Mouse (Mus musculus) hindbrain, postnatal 0 days (tissue): ENCODE results near the gene Tk1. TPM values are rescaled to one million over a fixed set of nuclear protein-coding genes. Genes with fewer than 3 reads are reported as not detected.

Experiments used
- ATAC-seq: fragments of 200-750 bp; cut with Nextera tagmentation; 2 replicates; pipeline ENCODE4 v1.8.0; 2017; ENCODE audit warnings: mild to moderate bottlenecking, moderate TSS enrichment, moderate library complexity
- DNase-seq: peaks from one replicate; pipeline ENCODE4 v3.0.0-alpha.2; 2015; ENCODE audit warnings: low spot score
- H3K27ac ChIP-seq: fragments of 300-500 bp; sonication (generic); 2 replicates; pipeline ENCODE4 v1.5.1; 2014; ENCODE audit warnings: mild to moderate bottlenecking
- H3K27me3 ChIP-seq: fragments of 300-500 bp; sonication (generic); 2 replicates; pipeline ENCODE4 v1.6.1; 2014; ENCODE audit warnings: low read length, mixed read lengths; ENCODE audit not compliant: insufficient read depth
- H3K36me3 ChIP-seq: fragments of 300-500 bp; sonication (generic); 2 replicates; pipeline ENCODE4 v1.6.1; 2014; ENCODE audit warnings: low read length, mixed read lengths; ENCODE audit not compliant: insufficient read depth
- H3K4me1 ChIP-seq: fragments of 300-500 bp; sonication (generic); 2 replicates; pipeline ENCODE4 v1.6.1; 2014; ENCODE audit warnings: antibody characterized with exemption, low read length, mixed read lengths; ENCODE audit not compliant: insufficient read depth
- H3K4me2 ChIP-seq: fragments of 300-500 bp; sonication (generic); 2 replicates; pipeline ENCODE4 v1.6.1; 2014; ENCODE audit warnings: low read depth, mild to moderate bottlenecking, low read length, moderate library complexity, mixed read lengths
- H3K4me3 ChIP-seq: fragments of 300-500 bp; sonication (generic); 2 replicates; pipeline ENCODE4 v1.5.1; 2014; ENCODE audit warnings: low read length
- H3K9ac ChIP-seq: fragments of 300-500 bp; sonication (generic); replicated peaks from 2 replicates; pipeline ENCODE4 v1.6.1; 2014; ENCODE audit warnings: mild to moderate bottlenecking, low read length, moderate library complexity, mixed read lengths
- H3K9me3 ChIP-seq: fragments of 300-500 bp; sonication (generic); 2 replicates; pipeline ENCODE4 v1.6.1; 2016; ENCODE audit warnings: low read length, mixed read lengths
- CTCF ChIP-seq: IDR thresholded peaks from 2 replicates; pipeline ENCODE4 v1.5.1; 2016; ENCODE audit warnings: antibody characterized with exemption, control low read depth, low read depth
- WGBS: fragments of 180-500 bp; shearing (Covaris S2); extraction: QIAGEN DNeasy Blood & Tissue Kit; methylation state at CpG from one replicate; pipeline ENCODE4 v1.1.7; 2014; 5-methylcytosine and 5-hydroxymethylcytosine counted together
- polyA plus RNA-seq: library from polyadenylated mRNA; unstranded; fragments of >200 nt; fragmentation: Nextera tagmentation; extraction: Ambion mirVana; gene quantifications from 2 replicates; pipeline ENCODE4 v1.2.1, GENCODE M21; 2015
- total RNA-seq: library from RNA; depleted of rRNA; stranded (reverse); fragments of >200 nt; gene quantifications from 2 replicates; pipeline ENCODE4 v1.2.3, GENCODE M21; 2014

Tk1 gene
- total and polyA plus RNA-seq, 2 experiments from 2014 or later = 21.2 to 26.1 TPM

DNA sequence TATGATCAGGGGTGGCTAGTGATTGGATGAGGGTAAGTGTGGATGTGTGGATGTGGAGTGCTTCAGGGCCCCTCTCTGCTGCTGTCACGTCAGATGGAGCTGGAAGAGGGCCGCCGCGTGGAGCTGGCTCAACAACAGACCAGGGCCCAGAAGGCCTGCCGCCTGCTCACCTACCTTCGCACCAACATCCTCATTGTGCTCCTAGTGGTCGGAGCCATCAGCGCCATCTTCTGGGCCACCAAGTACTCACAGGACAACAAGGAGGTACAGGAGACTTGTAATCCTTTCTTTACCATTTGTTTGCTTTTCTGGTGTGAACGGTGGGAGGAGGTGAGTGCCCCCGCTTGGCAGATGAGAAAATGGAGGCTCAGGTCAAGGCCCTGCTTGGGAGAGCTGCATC lies 39.6 kb downstream of the Tk1 start:
- Histone ChIP-seq H3K9me3 (no peaks in the 10 kb centered on the region), H3K4me2 (no peak overlapping the region), H3K27ac (no peak overlapping the region), H3K27me3 (peaks cover 4% of the 10 kb centered on the region; the same call in 1 of the 2 replicates), H3K9ac (no peak overlapping the region), H3K4me3 (no peak overlapping the region), H3K36me3 (no peaks in the 10 kb centered on the region), H3K4me1 (peaks cover 4% of the 10 kb centered on the region; the same call in 1 of the 2 replicates)
- WGBS = 10% methylated on average over 10 of the region's 10 CpGs
- ATAC-seq (no peak), DNase-seq (peak; percentile 67)
- TF ChIP-seq CTCF = peak; percentile 75

GRCm38 (mm10) chr11:117783683-117784309 lies 42.1 kb downstream of the Tk1 start:
- no peaks in the 10 kb centered on the region for H3K9me3 ChIP-seq
- H3K4me1 ChIP-seq = peaks cover 17% of the 10 kb centered on the region
- H3K27ac ChIP-seq = no peak overlapping the region
- DNase-seq (no peak), ATAC-seq (no peak)
- H3K4me2 ChIP-seq = peak overlapping the region; percentile 53
- H3K9ac ChIP-seq = peak overlapping the region; percentile 28; the same call in 1 of the 2 replicates
- H3K27me3 ChIP-seq = peaks cover 4% of the 10 kb centered on the region; the same call in 1 of the 2 replicates
- H3K4me3 ChIP-seq = peak overlapping the region; percentile 19; the same call in 1 of the 2 replicates
- 41% methylated on average over 10 of the region's 10 CpGs for WGBS
- TF ChIP-seq CTCF = no peak
- no peaks in the 10 kb centered on the region for H3K36me3 ChIP-seq

GRCm38 (mm10) chr11:117783089-117783488 lies 42.8 kb downstream of the Tk1 start:
- DNase-seq (peak; percentile 74), ATAC-seq (peak; percentile 28; the same call in 1 of the 2 replicates)
- Histone ChIP-seq H3K27ac (no peak overlapping the region; the same call in 1 of the 2 replicates), H3K4me3 (peak overlapping the region; percentile 19), H3K27me3 (peaks cover 4% of the 10 kb centered on the region; the same call in 1 of the 2 replicates), H3K9me3 (no peaks in the 10 kb centered on the region), H3K4me1 (peaks cover 18% of the 10 kb centered on the region), H3K4me2 (peak overlapping the region; percentile 53), H3K9ac (peak overlapping the region; percentile 28; the same call in 1 of the 2 replicates), H3K36me3 (no peaks in the 10 kb centered on the region)
- WGBS = 8% methylated on average over 31 of the region's 31 CpGs
- peak; percentile 64 for TF ChIP-seq CTCF

DNA sequence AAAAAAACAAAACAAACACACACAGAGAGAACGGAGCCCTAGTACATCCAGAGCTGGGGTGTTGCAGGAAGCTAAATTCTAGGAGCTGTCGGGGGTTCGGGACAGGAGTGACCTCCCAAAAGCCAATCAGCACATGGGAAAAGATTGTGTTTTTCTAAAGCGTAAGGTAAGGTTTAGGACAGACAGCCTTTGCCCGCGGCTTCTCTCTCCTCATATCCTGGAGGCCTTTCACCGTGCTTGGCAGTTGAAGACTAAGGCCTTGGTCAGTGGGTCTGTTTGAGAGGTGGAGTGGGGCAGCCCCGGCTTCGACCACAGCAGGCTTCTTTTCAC lies 43.2 kb downstream of the Tk1 start:
- WGBS = 57% methylated on average over 9 of the region's 9 CpGs
- peaks cover 18% of the 10 kb centered on the region for H3K4me1 ChIP-seq
- peaks cover 4% of the 10 kb centered on the region; the same call in 1 of the 2 replicates for H3K27me3 ChIP-seq
- H3K27ac ChIP-seq = no peak overlapping the region; the same call in 1 of the 2 replicates
- peak overlapping the region; percentile 28; the same call in 1 of the 2 replicates for H3K9ac ChIP-seq
- no peak for TF ChIP-seq CTCF
- no peaks in the 10 kb centered on the region for H3K36me3 ChIP-seq
- H3K9me3 ChIP-seq = no peaks in the 10 kb centered on the region
- DNase-seq (no peak), ATAC-seq (no peak)
- H3K4me2 ChIP-seq = peak overlapping the region; percentile 53
- H3K4me3 ChIP-seq = peak overlapping the region; percentile 19

- no peak for DNase-seq
- Histone ChIP-seq H3K4me2 (peak within 1 kb of the TSS; percentile 53), H3K4me3 (peak within 1 kb of the TSS; percentile 19), H3K27ac (peak within 1 kb of the TSS; percentile 17; the same call in 1 of the 2 replicates), H3K9ac (peak within 1 kb of the TSS; percentile 28; the same call in 1 of the 2 replicates), H3K9me3 (no peaks in the 10 kb centered on the region), H3K27me3 (peaks cover 4% of the 10 kb centered on the region; the same call in 1 of the 2 replicates), H3K4me1 (peaks cover 18% of the 10 kb centered on the region), H3K36me3 (no peaks in the 10 kb centered on the region)
- TF ChIP-seq CTCF = no peak
- 55% methylated on average over 24 of the region's 24 CpGs for WGBS
- no peak for ATAC-seq
Measured at GRCm38 (mm10) chr11:117781993-117782704, 43.7 kb downstream of the Tk1 start, which contains the start of the genes Tmc8 and Tmc6. Gene Tmc8, plus strand, starts transcription at chr11:117782076. Gene Tmc6, minus strand, starts transcription at chr11:117782198.

DNA sequence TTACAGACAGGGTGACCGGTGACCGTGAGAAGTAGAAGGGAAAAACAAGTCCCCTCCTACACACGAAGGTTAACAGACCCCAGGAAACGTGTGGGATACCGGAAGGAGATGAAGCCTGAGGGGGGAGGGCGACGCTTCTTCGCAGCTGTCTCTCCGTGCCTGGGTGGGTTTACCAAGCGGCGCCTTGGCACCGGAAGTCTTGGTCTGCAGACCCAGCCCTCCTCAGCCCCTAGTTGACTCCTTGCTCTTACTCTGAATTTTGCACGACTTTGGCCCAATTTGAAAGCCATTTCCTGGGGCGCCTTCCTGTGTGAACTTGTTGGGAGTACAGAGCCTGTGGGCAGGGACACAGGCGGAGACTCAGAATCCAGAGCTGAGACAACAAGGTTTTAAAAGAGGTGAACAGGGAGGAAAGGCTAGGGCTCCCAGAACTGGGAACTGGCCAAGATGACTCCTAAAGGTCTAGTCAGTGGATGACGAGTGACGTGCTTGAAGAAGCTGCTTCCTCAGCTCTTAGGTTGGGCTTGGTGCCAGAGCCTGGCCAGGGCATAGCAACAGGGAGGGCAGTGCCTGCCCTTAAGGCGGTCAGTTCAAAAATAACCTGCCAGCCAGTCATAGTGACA lies 44.6 kb downstream of the Tk1 start:
- DNase-seq (peak; percentile 32), ATAC-seq (no peak)
- 19% methylated on average over 18 of the region's 18 CpGs for WGBS
- Histone ChIP-seq H3K4me3 (no peak overlapping the region), H3K4me1 (peaks cover 18% of the 10 kb centered on the region), H3K27ac (peak overlapping the region; percentile 17; the same call in 1 of the 2 replicates), H3K9ac (no peak overlapping the region), H3K36me3 (no peaks in the 10 kb centered on the region), H3K4me2 (peak overlapping the region; percentile 53), H3K27me3 (peaks cover 4% of the 10 kb centered on the region; the same call in 1 of the 2 replicates), H3K9me3 (no peaks in the 10 kb centered on the region)
- no peak for TF ChIP-seq CTCF
